8 mouse cellular contexts compared by ENCODE assay signal in the genomic region with DNA sequence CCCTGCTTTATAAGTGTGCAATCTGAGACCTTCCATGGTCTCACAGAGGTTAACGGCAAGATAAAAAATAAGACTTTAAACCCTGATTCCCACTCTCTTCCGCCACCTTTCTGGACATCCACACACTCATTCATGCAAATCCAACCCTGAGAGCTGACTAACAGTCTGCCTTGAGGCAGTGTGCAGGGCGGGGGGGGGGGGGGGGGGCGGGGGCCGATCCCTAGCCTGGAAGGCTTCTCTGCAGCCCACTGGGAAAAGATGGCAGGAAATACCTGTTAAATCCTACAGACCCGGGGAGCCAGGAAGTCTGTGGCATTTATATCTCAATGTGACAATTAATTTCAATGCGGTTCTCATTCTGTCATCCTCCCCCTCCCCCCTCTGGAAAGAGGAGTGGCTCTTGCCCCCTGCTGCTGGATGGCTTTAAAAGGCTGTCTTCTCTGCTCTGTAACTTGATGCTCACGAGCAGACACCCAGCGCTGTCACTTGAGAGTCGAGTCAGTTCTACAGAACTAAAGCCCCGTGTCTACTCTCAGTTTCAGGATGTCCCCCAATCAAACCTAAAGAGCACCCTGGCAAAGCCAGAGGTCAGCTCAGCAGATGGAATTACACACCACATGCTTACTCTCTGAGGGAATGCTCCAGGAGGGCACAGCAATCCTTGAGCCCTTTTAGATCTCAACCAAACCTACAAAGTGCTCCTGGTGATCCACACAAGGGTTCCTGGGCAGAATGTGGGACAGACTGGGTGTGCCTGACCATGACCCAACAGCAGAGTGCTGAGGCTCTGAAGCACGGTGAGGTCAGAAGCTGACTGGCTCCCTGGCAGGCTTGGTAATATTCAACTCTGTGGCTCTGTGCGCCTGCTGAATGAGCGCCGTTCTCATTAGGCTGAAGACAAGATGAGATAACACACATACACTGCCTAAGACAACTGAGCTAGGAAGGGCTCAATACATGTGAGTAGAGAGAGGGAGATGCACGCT. TPM values are rescaled to one million over a fixed set of nuclear protein-coding genes. Genes with fewer than 3 reads are reported as not detected.
DNase-seq lines count a peak whose midpoint lies in the region; ATAC-seq and TF ChIP-seq lines count a peak whose summit lies in the region.

No protein-coding gene starts in this region.

- no peaks in the 10 kb centered on the region for H3K9me3 ChIP-seq in lung, embryonic 14.5 days (ENCODE audit: low read depth, low read length)
- no peaks in the 10 kb centered on the region for H3K9me3 ChIP-seq in embryonic facial prominence, embryonic 14.5 days (ENCODE audit: control insufficient read depth, low read length)
- H3K9me3 ChIP-seq in hindbrain, embryonic 13.5 days: no peaks in the 10 kb centered on the region
- H3K9me3 ChIP-seq in liver, embryonic 16.5 days (replicated peaks; ENCODE audit: control insufficient read depth, low read length): no peaks in the 10 kb centered on the region

- H3K9ac ChIP-seq in lung, embryonic 14.5 days: peak overlapping the region; percentile 48
- peak overlapping the region; percentile 30 for H3K9ac ChIP-seq in embryonic facial prominence, embryonic 14.5 days (ENCODE audit: low read depth, low read length)
- H3K9ac ChIP-seq in hindbrain, embryonic 13.5 days: peak overlapping the region; percentile 64
- H3K9ac ChIP-seq in liver, embryonic 16.5 days (ENCODE audit: low read depth, low read length): no peak overlapping the region; the same call in 1 of the 2 replicates

- no peaks in the 10 kb centered on the region for H3K36me3 ChIP-seq in lung, embryonic 14.5 days (ENCODE audit: insufficient read depth)
- H3K36me3 ChIP-seq in embryonic facial prominence, embryonic 14.5 days (ENCODE audit: control insufficient read depth, insufficient read depth, low read length): 0 out of 2 replicates have a peak, but pooled peaks cover under 1% of the 10 kb centered on the region
- peaks cover 8% of the 10 kb centered on the region; the same call in 1 of the 2 replicates for H3K36me3 ChIP-seq in hindbrain, embryonic 13.5 days
- no peaks in the 10 kb centered on the region for H3K36me3 ChIP-seq in liver, embryonic 16.5 days (ENCODE audit: control insufficient read depth, insufficient read depth)

- H3K4me1 ChIP-seq in lung, embryonic 14.5 days (ENCODE audit: insufficient read depth): peaks cover 4% of the 10 kb centered on the region; the same call in 1 of the 2 replicates
- H3K4me1 ChIP-seq in embryonic facial prominence, embryonic 14.5 days (ENCODE audit: control insufficient read depth, insufficient read depth, low read length): peaks cover 8% of the 10 kb centered on the region; the same call in 1 of the 2 replicates
- H3K4me1 ChIP-seq in hindbrain, embryonic 13.5 days (replicated peaks): peaks cover 28% of the 10 kb centered on the region
- H3K4me1 ChIP-seq in liver, embryonic 16.5 days (ENCODE audit: control insufficient read depth, low read depth, low read length): peaks cover 12% of the 10 kb centered on the region

- peak; percentile 86 for ATAC-seq in lung, embryonic 14.5 days (ENCODE audit: insufficient read depth)
- ATAC-seq in embryonic facial prominence, embryonic 14.5 days (ENCODE audit: low read depth): peak; percentile 78
- no peak for ATAC-seq in hindbrain, embryonic 13.5 days (ENCODE audit: low FRiP score)
- peak; percentile 28; the same call in 1 of the 2 replicates for ATAC-seq in liver, embryonic 16.5 days (ENCODE audit: low read depth)
- no peak for ATAC-seq in monocyte, adult 5-6 weeks (replicated peaks; ENCODE audit: insufficient number of reproducible peaks, low FRiP score, low TSS enrichment, poor library complexity, severe bottlenecking)

- no peak for TF ChIP-seq CTCF in lung, embryonic 14.5 days (IDR thresholded peaks at IDR 0.05; ENCODE audit: low read depth)

- 0 out of 2 replicates have a peak overlapping the region, but pooled peaks have one; percentile 3 for H3K4me3 ChIP-seq in lung, embryonic 14.5 days (ENCODE audit: low read depth, low read length)
- H3K4me3 ChIP-seq in embryonic facial prominence, embryonic 14.5 days (ENCODE audit: low read depth, low read length): peak overlapping the region; percentile 17; the same call in 1 of the 2 replicates
- no peak overlapping the region for H3K4me3 ChIP-seq in hindbrain, embryonic 13.5 days
- H3K4me3 ChIP-seq in liver, embryonic 16.5 days (ENCODE audit: low read depth, low read length): no peak overlapping the region

- peak; percentile 77 for DNase-seq in lung, embryonic 14.5 days
- DNase-seq in lung, postnatal 14 days: no peak
- DNase-seq in embryonic facial prominence, embryonic 14.5 days (ENCODE audit: low spot score): peak; percentile 89
- peak; percentile 50 for DNase-seq in yolk sac, embryonic 10.5 days (ENCODE audit: low spot score)
- no peak for DNase-seq in ovary, postnatal 36 days (ENCODE audit: low spot score)

- H3K27me3 ChIP-seq in lung, embryonic 14.5 days (ENCODE audit: insufficient read depth, low read length): no peaks in the 10 kb centered on the region
- H3K27me3 ChIP-seq in embryonic facial prominence, embryonic 14.5 days (replicated peaks; ENCODE audit: control insufficient read depth, insufficient read depth, low read length): no peaks in the 10 kb centered on the region
- no peaks in the 10 kb centered on the region for H3K27me3 ChIP-seq in hindbrain, embryonic 13.5 days
- no peaks in the 10 kb centered on the region for H3K27me3 ChIP-seq in liver, embryonic 16.5 days (ENCODE audit: control insufficient read depth, insufficient read depth, low read depth, low read length)

- H3K4me2 ChIP-seq in lung, embryonic 14.5 days: peak overlapping the region; percentile 48
- H3K4me2 ChIP-seq in embryonic facial prominence, embryonic 14.5 days (ENCODE audit: low read depth, low read length): peak overlapping the region; percentile 42
- peak overlapping the region; percentile 35; the same call in 1 of the 2 replicates for H3K4me2 ChIP-seq in hindbrain, embryonic 13.5 days
- H3K4me2 ChIP-seq in liver, embryonic 16.5 days (ENCODE audit: low read depth, low read length): 0 out of 2 replicates have a peak overlapping the region, but pooled peaks have one; percentile 2

- peak overlapping the region; percentile 74; the same call in 1 of the 2 replicates for H3K27ac ChIP-seq in lung, embryonic 14.5 days (ENCODE audit: low read depth)
- H3K27ac ChIP-seq in embryonic facial prominence, embryonic 14.5 days (replicated peaks; ENCODE audit: low read depth, low read length): peak overlapping the region; percentile 41
- peak overlapping the region; percentile 49 for H3K27ac ChIP-seq in hindbrain, embryonic 13.5 days
- peak overlapping the region; percentile 52 for H3K27ac ChIP-seq in liver, embryonic 16.5 days (ENCODE audit: low read length)

- 16% methylated on average over 14 of the region's 16 CpGs for WGBS in lung, embryonic 14.5 days
- WGBS in embryonic facial prominence, embryonic 14.5 days: 16% methylated on average over 13 of the region's 16 CpGs
- WGBS in hindbrain, embryonic 13.5 days: 20% methylated on average over 13 of the region's 16 CpGs
- 26% methylated on average over 15 of the region's 16 CpGs for WGBS in liver, embryonic 16.5 days (ENCODE audit: insufficient replicate concordance)

RNA-seq across cellular contexts. Expression of a gene that starts 25.5 kb away (rescaled TPM):
- polyA plus RNA-seq in lung, embryonic 14.5 days (2014; fragmentation: Nextera tagmentation; extraction: Ambion mirVana): 13.9 and 16.8 TPM in 2 replicates
- 17.7 and 18.2 TPM in 2 replicates for polyA plus RNA-seq in embryonic facial prominence, embryonic 14.5 days (2014; fragmentation: Nextera tagmentation; extraction: Ambion mirVana)
- polyA plus RNA-seq in hindbrain, embryonic 13.5 days (2015; fragmentation: Nextera tagmentation; extraction: Ambion mirVana): 35.0 and 39.6 TPM in 2 replicates
- 1.1 and 1.2 TPM in 2 replicates for polyA plus RNA-seq in liver, embryonic 16.5 days (2015; fragmentation: Nextera tagmentation; extraction: Ambion mirVana)
- 8.3 to 42.3 TPM (median 19.1 TPM) in 3 replicates for total RNA-seq in monocyte, adult 5-6 weeks (2017)

RNA-seq across cellular contexts. Expression of a gene that starts 46.5 kb away (rescaled TPM):
- 64.9 and 66.7 TPM in 2 replicates for polyA plus RNA-seq in lung, embryonic 14.5 days (2014; fragmentation: Nextera tagmentation; extraction: Ambion mirVana)
- 46.3 and 47.6 TPM in 2 replicates for polyA plus RNA-seq in embryonic facial prominence, embryonic 14.5 days (2014; fragmentation: Nextera tagmentation; extraction: Ambion mirVana)
- 43.6 and 44.5 TPM in 2 replicates for polyA plus RNA-seq in hindbrain, embryonic 13.5 days (2015; fragmentation: Nextera tagmentation; extraction: Ambion mirVana)
- polyA plus RNA-seq in liver, embryonic 16.5 days (2015; fragmentation: Nextera tagmentation; extraction: Ambion mirVana): 34.1 and 34.5 TPM in 2 replicates
- 55.7 to 125 TPM (median 100.0 TPM) in 3 replicates for total RNA-seq in monocyte, adult 5-6 weeks (2017)

RNA-seq across cellular contexts. Expression of a gene that starts 52.2 kb away (rescaled TPM):
- polyA plus RNA-seq in lung, embryonic 14.5 days (2014; fragmentation: Nextera tagmentation; extraction: Ambion mirVana): 1.3 and 2.1 TPM in 2 replicates
- polyA plus RNA-seq in embryonic facial prominence, embryonic 14.5 days (2014; fragmentation: Nextera tagmentation; extraction: Ambion mirVana): 7.1 and 13.7 TPM in 2 replicates
- polyA plus RNA-seq in hindbrain, embryonic 13.5 days (2015; fragmentation: Nextera tagmentation; extraction: Ambion mirVana): 14.2 and 24.3 TPM in 2 replicates
- polyA plus RNA-seq in liver, embryonic 16.5 days (2015; fragmentation: Nextera tagmentation; extraction: Ambion mirVana): 0.62 and 0.71 TPM in 2 replicates
- total RNA-seq in monocyte, adult 5-6 weeks (2017): 0.19 to 0.39 TPM in 2 of 3 replicates, not detected in the other

Comparison
In these comparisons a context has a peak if more than half of its experiments do, and no peak if none do; other contexts are left out.
1. DNase-seq: peak in lung, embryonic 14.5 days (single experiment), embryonic facial prominence, embryonic 14.5 days (single experiment) and yolk sac, embryonic 10.5 days (single experiment); none in lung, postnatal 14 days (single experiment) and ovary, postnatal 36 days (single experiment).
2. ATAC-seq: peak in lung, embryonic 14.5 days (single experiment), embryonic facial prominence, embryonic 14.5 days (single experiment) and liver, embryonic 16.5 days (single experiment); none in hindbrain, embryonic 13.5 days (single experiment) and monocyte, adult 5-6 weeks (single experiment).
3. H3K4me3 ChIP-seq: peak in lung, embryonic 14.5 days (single experiment) and embryonic facial prominence, embryonic 14.5 days (single experiment); none in hindbrain, embryonic 13.5 days (single experiment) and liver, embryonic 16.5 days (single experiment).
4. Peak in every context shown above with its lines, with median percentiles within 50 percentile points of each other: H3K27ac ChIP-seq and H3K4me2 ChIP-seq.